Mouse (Mus musculus): ENCODE results near the gene Gpatch8. TPM values are rescaled to one million over a fixed set of nuclear protein-coding genes. Genes with fewer than 3 reads are reported as not detected.
A peak's percentile ranks its signal among the peaks of the same experiment; 100 is the strongest.

Gene Gpatch8
- polyA plus RNA-seq, 1 experiment from 2014 or later, result 18.9 TPM

DNA sequence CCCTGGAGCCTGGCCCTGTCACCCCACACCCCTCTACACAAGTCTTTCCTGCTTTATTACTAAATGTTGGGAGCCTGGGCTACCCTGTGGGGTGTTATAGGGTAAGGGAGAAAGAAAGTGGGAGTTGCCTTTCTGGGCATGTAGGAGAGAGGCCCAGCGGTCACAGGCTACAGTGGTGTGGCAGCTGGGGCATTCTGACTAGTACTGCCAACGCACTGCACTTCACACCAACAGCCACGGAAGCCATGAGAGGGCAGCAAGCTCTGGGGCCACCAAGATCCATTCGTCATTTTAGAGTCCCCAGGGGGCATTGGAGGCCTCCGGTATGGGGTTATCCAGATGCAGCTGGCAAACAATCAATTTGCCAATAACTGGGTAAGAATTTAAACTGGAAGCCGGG is 114.1 kb downstream of the Gpatch8 start:
- Histone ChIP-seq H3K4me2 (replicated peaks; ENCODE audit: low read depth) (no peak overlapping the region), H3K4me1 (replicated peaks; ENCODE audit: control insufficient read depth, insufficient read depth, low read length) (peaks cover 6% of the 10 kb centered on the region; the same call in 1 of the 2 replicates), H3K27ac (ENCODE audit: low read depth, low read length) (no peak overlapping the region), H3K27me3 (replicated peaks; ENCODE audit: control insufficient read depth, insufficient read depth, low read length) (peaks cover 28% of the 10 kb centered on the region; the same call in 1 of the 2 replicates), H3K36me3 (ENCODE audit: control insufficient read depth, insufficient read depth) (peaks cover 11% of the 10 kb centered on the region; the same call in 1 of the 2 replicates), H3K4me3 (ENCODE audit: low read depth, low read length) (no peak overlapping the region), H3K9ac (ENCODE audit: low read depth, low read length) (no peak overlapping the region), H3K9me3 (ENCODE audit: control insufficient read depth) (no peaks in the 10 kb centered on the region)
- TF ChIP-seq CTCF (IDR thresholded peaks at IDR 0.05; ENCODE audit: low read depth), result no peak
- 89% methylated on average over 6 of the region's 6 CpGs for WGBS
- ATAC-seq, result no peak

DNA sequence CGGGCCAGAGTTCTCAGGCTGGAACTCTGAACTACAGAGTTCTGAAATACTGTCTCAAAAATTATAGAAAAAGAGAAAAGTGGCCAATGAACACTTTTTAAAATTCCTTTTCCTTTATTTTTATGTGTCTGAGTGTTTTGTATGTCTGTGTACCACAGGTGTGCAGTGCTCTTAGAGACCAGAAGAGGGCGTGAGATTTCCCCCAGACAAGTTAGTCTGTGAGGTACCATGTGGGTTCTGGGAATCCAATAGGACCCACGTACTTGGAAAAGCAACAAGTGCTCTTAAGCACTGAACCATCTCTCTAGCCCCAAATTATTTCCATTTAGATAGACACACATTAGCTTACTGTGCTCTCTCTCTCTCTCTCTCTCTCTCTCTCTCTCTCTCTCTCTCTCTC is 114.8 kb downstream of the Gpatch8 start:
- no peak overlapping the region for H3K4me3 ChIP-seq (ENCODE audit: low read depth, low read length)
- peaks cover 12% of the 10 kb centered on the region; the same call in 1 of the 2 replicates for H3K36me3 ChIP-seq (ENCODE audit: control insufficient read depth, insufficient read depth)
- H3K4me2 ChIP-seq (replicated peaks; ENCODE audit: low read depth), result no peak overlapping the region
- peak; percentile 50 for TF ChIP-seq CTCF (IDR thresholded peaks at IDR 0.05; ENCODE audit: low read depth)
- H3K4me1 ChIP-seq (replicated peaks; ENCODE audit: control insufficient read depth, insufficient read depth, low read length), result peaks cover 6% of the 10 kb centered on the region; the same call in 1 of the 2 replicates
- WGBS, result 82% methylated on average over 3 of the region's 3 CpGs
- ATAC-seq, result no peak
- H3K27ac ChIP-seq (ENCODE audit: low read depth, low read length), result no peak overlapping the region
- H3K9me3 ChIP-seq (ENCODE audit: control insufficient read depth), result no peaks in the 10 kb centered on the region
- peaks cover 25% of the 10 kb centered on the region; the same call in 1 of the 2 replicates for H3K27me3 ChIP-seq (replicated peaks; ENCODE audit: control insufficient read depth, insufficient read depth, low read length)
- H3K9ac ChIP-seq (ENCODE audit: low read depth, low read length), result no peak overlapping the region

DNA sequence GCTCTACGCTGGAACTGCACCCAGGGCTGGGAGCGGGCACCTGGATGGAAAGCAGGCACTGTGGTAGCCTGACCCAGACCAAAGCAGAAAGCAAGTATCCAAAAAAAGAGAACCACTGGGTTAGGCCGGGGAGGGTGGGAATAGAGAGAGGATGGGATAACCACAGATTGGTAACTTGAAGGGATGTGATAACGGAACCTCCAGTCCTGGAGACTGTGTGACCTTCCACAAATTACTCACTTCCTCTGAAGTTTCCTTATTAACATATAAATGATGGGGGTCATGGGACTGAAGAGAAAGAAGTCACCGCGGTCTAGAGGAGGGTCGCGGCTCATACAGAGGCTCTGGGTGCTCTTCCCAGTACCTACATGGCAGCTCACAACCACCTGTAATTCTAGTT is 115.9 kb downstream of the Gpatch8 start:
- ATAC-seq, result no peak
- TF ChIP-seq CTCF (IDR thresholded peaks at IDR 0.05; ENCODE audit: low read depth), result no peak
- Histone ChIP-seq H3K4me2 (replicated peaks; ENCODE audit: low read depth) (no peak overlapping the region), H3K27me3 (replicated peaks; ENCODE audit: control insufficient read depth, insufficient read depth, low read length) (0 out of 2 replicates have a peak, but pooled peaks cover 16% of the 10 kb centered on the region), H3K4me1 (replicated peaks; ENCODE audit: control insufficient read depth, insufficient read depth, low read length) (peaks cover 6% of the 10 kb centered on the region; the same call in 1 of the 2 replicates), H3K9ac (ENCODE audit: low read depth, low read length) (no peak overlapping the region), H3K36me3 (ENCODE audit: control insufficient read depth, insufficient read depth) (peaks cover 24% of the 10 kb centered on the region), H3K9me3 (ENCODE audit: control insufficient read depth) (no peaks in the 10 kb centered on the region), H3K4me3 (ENCODE audit: low read depth, low read length) (no peak overlapping the region), H3K27ac (ENCODE audit: low read depth, low read length) (no peak overlapping the region)
- 93% methylated on average over 8 of the region's 8 CpGs for WGBS

DNA sequence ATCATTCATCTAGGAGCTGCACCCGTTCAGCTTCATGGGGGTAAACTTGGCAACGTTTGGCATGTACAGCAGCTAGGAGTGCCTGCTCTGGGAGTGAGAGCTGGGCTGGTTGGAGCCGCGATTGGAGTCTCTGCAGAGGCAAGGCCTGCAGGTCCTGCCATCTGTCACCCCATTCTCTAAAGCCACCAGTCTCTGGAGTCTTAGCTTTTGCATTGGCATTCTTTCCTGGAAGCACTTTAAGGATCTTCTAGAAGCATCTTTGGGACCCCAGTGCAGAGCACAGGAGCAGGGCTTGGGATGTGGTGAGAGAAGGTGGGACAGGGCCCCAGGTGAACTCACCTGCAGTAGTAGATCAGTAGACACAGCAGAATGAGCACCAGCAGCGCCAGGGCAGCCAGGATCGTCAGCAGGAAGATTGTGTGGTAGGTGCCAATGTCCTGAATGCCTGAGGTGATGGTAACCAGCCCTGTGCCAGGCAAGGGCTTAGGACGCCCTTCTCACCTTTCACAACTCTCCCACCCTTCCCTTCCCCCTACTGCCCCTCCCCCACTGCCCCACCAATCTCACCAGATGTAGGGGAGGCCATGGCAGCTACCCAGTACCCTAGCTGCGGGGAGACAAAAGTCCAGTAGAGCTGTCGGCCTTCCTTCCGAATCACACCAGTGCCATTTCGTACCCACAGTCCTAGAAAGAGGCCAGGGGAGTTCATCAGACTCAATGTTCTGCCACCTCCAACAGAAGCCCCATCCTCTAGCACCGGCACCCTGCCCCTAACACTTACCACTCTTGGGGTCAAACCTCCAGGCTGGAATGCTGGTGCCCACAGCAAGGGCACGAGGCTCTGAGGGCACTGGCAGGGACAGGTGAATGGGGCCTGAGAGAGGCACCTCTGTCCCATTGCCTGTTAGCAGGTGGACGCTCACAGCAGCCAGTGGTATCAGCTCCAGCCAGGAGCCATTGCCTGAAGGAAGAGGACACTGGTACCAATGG is 116.8 kb downstream of the Gpatch8 start:
- no peak for TF ChIP-seq CTCF (IDR thresholded peaks at IDR 0.05; ENCODE audit: low read depth)
- Histone ChIP-seq H3K4me2 (replicated peaks; ENCODE audit: low read depth) (no peak overlapping the region), H3K36me3 (ENCODE audit: control insufficient read depth, insufficient read depth) (peaks cover 32% of the 10 kb centered on the region), H3K9ac (ENCODE audit: low read depth, low read length) (no peak overlapping the region), H3K9me3 (ENCODE audit: control insufficient read depth) (no peaks in the 10 kb centered on the region), H3K4me3 (ENCODE audit: low read depth, low read length) (no peak overlapping the region), H3K27me3 (replicated peaks; ENCODE audit: control insufficient read depth, insufficient read depth, low read length) (0 out of 2 replicates have a peak, but pooled peaks cover 11% of the 10 kb centered on the region), H3K27ac (ENCODE audit: low read depth, low read length) (no peak overlapping the region), H3K4me1 (replicated peaks; ENCODE audit: control insufficient read depth, insufficient read depth, low read length) (peaks cover 6% of the 10 kb centered on the region; the same call in 1 of the 2 replicates)
- no peak for ATAC-seq
- 81% methylated on average over 14 of the region's 14 CpGs for WGBS

DNA sequence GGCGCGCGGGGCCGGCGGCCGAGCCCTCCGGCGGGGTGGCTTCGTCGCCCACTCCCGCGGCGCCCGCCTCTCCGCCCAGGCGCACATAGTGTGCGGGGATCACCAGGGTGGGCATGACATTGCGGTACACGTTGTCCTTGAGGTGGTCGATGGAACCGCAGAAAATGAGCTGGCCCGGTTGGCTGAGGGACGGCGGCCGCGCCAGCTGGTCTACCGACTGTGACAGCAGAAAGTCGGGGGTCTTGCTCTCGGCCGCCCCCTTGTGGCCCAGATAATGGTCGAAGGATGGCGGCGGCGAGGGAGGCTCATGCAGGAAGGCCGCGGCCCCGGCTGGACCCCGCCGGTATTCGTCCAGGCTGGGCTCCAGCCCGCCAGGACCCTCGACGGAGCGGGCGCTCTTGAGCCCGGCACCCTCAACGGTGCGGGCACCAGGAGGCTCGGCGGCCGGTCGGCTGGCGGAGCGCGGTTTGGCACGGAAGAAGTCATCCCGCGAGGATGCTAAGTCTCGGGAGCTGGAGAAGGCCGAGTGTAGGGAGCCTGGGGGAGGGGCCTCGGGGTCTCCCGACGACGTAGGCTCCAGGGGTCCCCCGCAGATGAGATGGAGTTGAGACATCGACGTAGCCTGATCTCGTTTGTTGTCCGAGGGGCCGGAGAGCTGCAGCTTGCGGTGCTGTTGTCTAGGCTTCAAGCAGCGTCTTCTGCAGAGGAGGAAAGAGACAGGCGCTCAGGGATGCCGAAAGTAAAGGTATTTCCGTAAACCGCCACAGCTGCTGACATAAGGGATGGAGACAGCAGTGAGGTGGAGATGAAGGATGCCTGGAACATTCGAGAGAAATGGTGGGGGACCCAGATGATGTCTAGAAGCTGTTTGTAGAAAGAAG is 117.7 kb downstream of the Gpatch8 start:
- Histone ChIP-seq H3K27me3 (replicated peaks; ENCODE audit: control insufficient read depth, insufficient read depth, low read length) (0 out of 2 replicates have a peak, but pooled peaks cover 11% of the 10 kb centered on the region), H3K36me3 (ENCODE audit: control insufficient read depth, insufficient read depth) (peaks cover 40% of the 10 kb centered on the region), H3K27ac (ENCODE audit: low read depth, low read length) (no peak overlapping the region; the same call in 1 of the 2 replicates), H3K4me2 (replicated peaks; ENCODE audit: low read depth) (peak overlapping the region; percentile 98), H3K9me3 (ENCODE audit: control insufficient read depth) (no peaks in the 10 kb centered on the region), H3K9ac (ENCODE audit: low read depth, low read length) (peak overlapping the region; percentile 51), H3K4me1 (replicated peaks; ENCODE audit: control insufficient read depth, insufficient read depth, low read length) (peaks cover 6% of the 10 kb centered on the region; the same call in 1 of the 2 replicates), H3K4me3 (ENCODE audit: low read depth, low read length) (peak overlapping the region; percentile 52)
- peak; percentile 95 for TF ChIP-seq CTCF (IDR thresholded peaks at IDR 0.05; ENCODE audit: low read depth)
- 14% methylated on average over 77 of the region's 77 CpGs for WGBS
- peak; percentile 3 for ATAC-seq

Data from intestine, postnatal 0 days (tissue).